Mouse (Mus musculus): ENCODE results near the gene Tktl2. TPM values are rescaled to one million over a fixed set of nuclear protein-coding genes. Genes with fewer than 3 reads are reported as not detected.
A peak's percentile ranks its signal among the peaks of the same experiment; 100 is the strongest.

Tktl2 gene
- not detected in 2 replicates for polyA plus RNA-seq (2015; fragmentation: Nextera tagmentation; extraction: Ambion mirVana)

GRCm38 (mm10) chr8:66511537-66511936 lies at the start of gene Tktl2:
TSS of gene Tktl2 (plus strand) at chr8:66511756.
- H3K27ac ChIP-seq: no peak within 1 kb of the TSS
- no peaks in the 10 kb centered on the region for H3K9me3 ChIP-seq
- H3K4me2 ChIP-seq (replicated peaks): no peak within 1 kb of the TSS
- no peak within 1 kb of the TSS for H3K4me3 ChIP-seq
- H3K27me3 ChIP-seq: no peaks in the 10 kb centered on the region
- H3K9ac ChIP-seq: no peak within 1 kb of the TSS
- 95% methylated on average over 22 of the region's 22 CpGs for WGBS
- no peaks in the 10 kb centered on the region for H3K36me3 ChIP-seq
- H3K4me1 ChIP-seq: no peaks in the 10 kb centered on the region
- no peak for ATAC-seq (ENCODE audit: low FRiP score, low read depth)

DNA sequence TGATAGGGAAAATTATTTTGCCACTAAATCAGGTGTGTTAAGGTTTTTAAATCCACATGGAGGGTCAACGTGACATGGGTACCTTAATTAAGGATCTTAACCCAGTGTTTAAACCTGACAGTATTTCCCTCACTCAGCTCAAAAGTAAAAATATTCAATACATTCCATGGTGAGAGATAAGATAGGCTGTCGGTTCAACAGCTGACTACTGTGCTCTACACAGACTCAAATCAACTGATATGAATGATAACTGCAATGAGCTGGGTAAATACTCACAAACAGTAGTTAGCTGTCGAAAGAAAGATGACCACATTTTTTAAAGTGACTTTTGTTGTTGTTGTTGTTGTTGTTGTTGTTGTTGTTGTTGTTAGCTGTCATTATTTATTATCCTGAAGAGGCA lies 41.7 kb upstream of the Tktl2 start:
- ATAC-seq (ENCODE audit: low FRiP score, low read depth): no peak
- WGBS: 85% methylated on average over 3 of the region's 3 CpGs

GRCm38 (mm10) chr8:66476880-66477279 lies 34.7 kb upstream of the Tktl2 start:
- Histone ChIP-seq H3K27ac (no peak overlapping the region), H3K27me3 (no peaks in the 10 kb centered on the region), H3K9me3 (no peaks in the 10 kb centered on the region), H3K4me3 (no peak overlapping the region), H3K36me3 (peaks cover 59% of the 10 kb centered on the region), H3K4me2 (replicated peaks) (no peak overlapping the region), H3K9ac (no peak overlapping the region), H3K4me1 (no peaks in the 10 kb centered on the region)
- WGBS: 94% methylated on average over 3 of the region's 3 CpGs
- no peak for ATAC-seq (ENCODE audit: low FRiP score, low read depth)

More for the DNA sequence above, 41.7 kb upstream of the Tktl2 start:
- Histone ChIP-seq H3K9me3 (no peaks in the 10 kb centered on the region), H3K4me1 (no peaks in the 10 kb centered on the region), H3K4me2 (replicated peaks) (no peak overlapping the region), H3K4me3 (no peak overlapping the region), H3K27ac (no peak overlapping the region), H3K27me3 (no peaks in the 10 kb centered on the region), H3K9ac (no peak overlapping the region), H3K36me3 (no peaks in the 10 kb centered on the region)

DNA sequence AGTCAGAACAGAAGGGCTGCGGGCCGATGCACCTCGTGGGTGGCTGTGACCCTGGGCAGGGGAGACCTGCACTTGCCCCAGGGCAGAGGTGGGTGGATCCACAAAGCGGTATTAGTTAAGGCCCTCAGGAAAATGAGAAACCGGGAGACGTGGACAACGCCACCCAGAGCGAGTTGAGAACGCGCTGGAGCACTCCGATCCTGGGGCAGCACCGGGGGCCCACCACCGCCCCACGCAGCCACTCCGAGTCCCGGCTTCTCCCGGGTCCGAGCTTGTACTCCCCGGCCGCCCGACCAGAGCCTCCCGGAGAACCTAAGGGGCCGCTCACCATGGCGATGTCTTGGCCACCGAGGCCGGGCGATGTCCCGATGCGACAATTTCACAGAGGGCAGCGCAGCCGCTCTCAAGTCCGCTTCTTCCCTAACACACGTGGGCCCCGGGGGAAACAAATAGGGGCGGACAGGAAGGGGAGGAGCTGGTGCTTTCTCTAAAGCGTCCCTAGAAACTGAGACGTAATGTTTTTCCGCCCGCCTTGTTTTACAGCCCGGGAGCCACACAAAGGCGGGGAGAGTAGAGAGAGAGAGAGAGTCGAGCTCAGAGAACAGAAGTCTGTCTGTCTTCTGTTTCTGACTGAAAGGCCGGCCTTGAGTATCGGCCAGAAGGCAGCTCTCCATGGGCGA lies 25.3 kb upstream of the Tktl2 start, which contains the start of gene Tma16:
Gene Tma16, minus strand, starts transcription at position 447 of the 680 bp plus-strand sequence.
- ATAC-seq (ENCODE audit: low FRiP score, low read depth): peak; percentile 96
- Histone ChIP-seq H3K4me3 (peak within 1 kb of the TSS; percentile 94), H3K9me3 (no peaks in the 10 kb centered on the region), H3K36me3 (peaks cover 21% of the 10 kb centered on the region), H3K27ac (no peak within 1 kb of the TSS), H3K27me3 (no peaks in the 10 kb centered on the region), H3K9ac (peak within 1 kb of the TSS; percentile 88), H3K4me1 (0 out of 2 replicates have a peak, but pooled peaks cover 10% of the 10 kb centered on the region), H3K4me2 (replicated peaks) (peak within 1 kb of the TSS; percentile 69)
- WGBS: under 1% methylated on average over 45 of the region's 45 CpGs

DNA sequence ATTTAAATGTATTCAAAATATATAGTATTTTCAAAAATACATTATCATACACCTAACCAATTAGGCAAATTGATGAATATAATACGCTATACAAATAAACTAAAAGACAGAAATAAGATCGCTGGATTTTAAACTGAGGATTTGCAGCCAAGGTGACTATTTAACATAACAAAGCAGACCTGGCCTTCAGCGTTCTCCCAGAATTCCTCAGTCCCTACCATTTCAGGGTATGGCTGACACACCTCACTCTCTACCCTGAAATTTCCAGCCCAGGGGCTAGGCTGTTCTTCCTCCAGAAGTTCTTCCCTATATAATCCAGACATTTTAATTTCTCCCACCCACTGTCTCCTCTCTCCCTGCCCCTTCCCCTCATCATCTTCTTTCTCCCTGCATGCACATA lies 23.0 kb upstream of the Tktl2 start:
- Histone ChIP-seq H3K4me3 (no peak overlapping the region), H3K9ac (no peak overlapping the region), H3K4me2 (replicated peaks) (no peak overlapping the region), H3K27ac (no peak overlapping the region), H3K27me3 (no peaks in the 10 kb centered on the region), H3K4me1 (0 out of 2 replicates have a peak, but pooled peaks cover 10% of the 10 kb centered on the region), H3K9me3 (no peaks in the 10 kb centered on the region), H3K36me3 (0 out of 2 replicates have a peak, but pooled peaks cover 3% of the 10 kb centered on the region)
- ATAC-seq (ENCODE audit: low FRiP score, low read depth): no peak
- WGBS: 50% methylated on average over 3 of the region's 3 CpGs

DNA sequence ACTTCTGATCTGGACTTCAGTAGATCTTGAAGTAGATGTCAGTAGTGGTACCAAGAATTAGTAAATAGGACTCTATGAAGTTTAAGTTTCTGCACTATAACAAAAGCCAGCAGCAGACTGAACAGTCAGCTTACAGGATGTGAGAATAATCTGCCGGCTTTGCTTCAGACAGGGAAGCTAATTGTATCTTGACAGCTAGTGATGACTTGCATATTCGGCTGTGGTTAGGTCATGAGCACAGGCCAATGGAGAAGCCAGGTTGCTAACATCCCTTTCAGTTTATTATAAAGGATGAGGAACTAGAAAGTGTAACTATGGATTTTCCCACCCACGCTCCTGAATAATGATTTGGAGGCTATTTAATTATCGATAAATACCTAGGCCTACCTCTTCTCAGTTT lies 20.9 kb upstream of the Tktl2 start:
- Histone ChIP-seq H3K4me1 (0 out of 2 replicates have a peak, but pooled peaks cover under 1% of the 10 kb centered on the region), H3K27me3 (no peaks in the 10 kb centered on the region), H3K27ac (no peak overlapping the region), H3K9ac (no peak overlapping the region), H3K4me2 (replicated peaks) (no peak overlapping the region), H3K9me3 (no peaks in the 10 kb centered on the region), H3K36me3 (no peaks in the 10 kb centered on the region), H3K4me3 (no peak overlapping the region)
- no peak for ATAC-seq (ENCODE audit: low FRiP score, low read depth)
- WGBS: 86% methylated on average over 4 of the region's 4 CpGs

GRCm38 (mm10) chr8:66494496-66494895 lies 17.1 kb upstream of the Tktl2 start:
- ATAC-seq (ENCODE audit: low FRiP score, low read depth): no peak
- H3K4me2 ChIP-seq (replicated peaks): no peak overlapping the region
- H3K27ac ChIP-seq: no peak overlapping the region
- H3K9me3 ChIP-seq: no peaks in the 10 kb centered on the region
- H3K36me3 ChIP-seq: no peaks in the 10 kb centered on the region
- no peak overlapping the region for H3K9ac ChIP-seq
- peaks cover 5% of the 10 kb centered on the region; the same call in 1 of the 2 replicates for H3K27me3 ChIP-seq
- WGBS: 76% methylated on average over 2 of the region's 2 CpGs
- H3K4me1 ChIP-seq: no peaks in the 10 kb centered on the region
- no peak overlapping the region for H3K4me3 ChIP-seq

- no peak overlapping the region for H3K9ac ChIP-seq
- no peaks in the 10 kb centered on the region for H3K36me3 ChIP-seq
- H3K9me3 ChIP-seq: no peaks in the 10 kb centered on the region
- WGBS: 7% methylated on average over 8 of the region's 8 CpGs
- H3K27ac ChIP-seq: no peak overlapping the region
- H3K4me3 ChIP-seq: no peak overlapping the region
- H3K27me3 ChIP-seq: peaks cover 5% of the 10 kb centered on the region; the same call in 1 of the 2 replicates
- H3K4me1 ChIP-seq: no peaks in the 10 kb centered on the region
- peak; percentile 61; the same call in 1 of the 2 replicates for ATAC-seq (ENCODE audit: low FRiP score, low read depth)
- no peak overlapping the region for H3K4me2 ChIP-seq (replicated peaks)
These were observed 15.8 kb upstream of the Tktl2 start for GRCm38 (mm10) chr8:66495726-66496125.

- Histone ChIP-seq H3K4me3 (no peak overlapping the region), H3K4me2 (replicated peaks) (no peak overlapping the region), H3K27ac (no peak overlapping the region), H3K36me3 (no peaks in the 10 kb centered on the region), H3K9me3 (no peaks in the 10 kb centered on the region), H3K27me3 (peaks cover 5% of the 10 kb centered on the region; the same call in 1 of the 2 replicates), H3K9ac (no peak overlapping the region), H3K4me1 (no peaks in the 10 kb centered on the region)
- ATAC-seq (ENCODE audit: low FRiP score, low read depth): no peak
- 40% methylated on average over 4 of the region's 4 CpGs for WGBS
These were observed 14.5 kb upstream of the Tktl2 start for GRCm38 (mm10) chr8:66496998-66497577.

- no peaks in the 10 kb centered on the region for H3K4me1 ChIP-seq
- H3K9me3 ChIP-seq: no peaks in the 10 kb centered on the region
- no peaks in the 10 kb centered on the region for H3K36me3 ChIP-seq
- H3K4me3 ChIP-seq: no peak overlapping the region
- no peaks in the 10 kb centered on the region for H3K27me3 ChIP-seq
- no peak overlapping the region for H3K27ac ChIP-seq
- WGBS: 85% methylated on average over 2 of the region's 2 CpGs
- H3K4me2 ChIP-seq (replicated peaks): no peak overlapping the region
- no peak overlapping the region for H3K9ac ChIP-seq
- ATAC-seq (ENCODE audit: low FRiP score, low read depth): no peak
These were observed 8.2 kb upstream of the Tktl2 start for GRCm38 (mm10) chr8:66503381-66503780.

- Histone ChIP-seq H3K27ac (no peak overlapping the region), H3K27me3 (no peaks in the 10 kb centered on the region), H3K4me3 (no peak overlapping the region), H3K9ac (no peak overlapping the region), H3K9me3 (no peaks in the 10 kb centered on the region), H3K36me3 (no peaks in the 10 kb centered on the region), H3K4me1 (no peaks in the 10 kb centered on the region), H3K4me2 (replicated peaks) (no peak overlapping the region)
- no peak for ATAC-seq (ENCODE audit: low FRiP score, low read depth)
- WGBS: 85% methylated on average over 2 of the region's 2 CpGs
These were observed 7.6 kb downstream of the Tktl2 start for GRCm38 (mm10) chr8:66519149-66519548.

GRCm38 (mm10) chr8:66520576-66520975 lies 9.0 kb downstream of the Tktl2 start:
- Histone ChIP-seq H3K4me1 (no peaks in the 10 kb centered on the region), H3K4me2 (replicated peaks) (no peak overlapping the region), H3K9me3 (no peaks in the 10 kb centered on the region), H3K36me3 (no peaks in the 10 kb centered on the region), H3K27me3 (no peaks in the 10 kb centered on the region), H3K4me3 (no peak overlapping the region), H3K9ac (no peak overlapping the region), H3K27ac (no peak overlapping the region)
- no peak for ATAC-seq (ENCODE audit: low FRiP score, low read depth)
